Mouse (Mus musculus) embryonic fibroblast, embryonic 13.5 days (primary cell): Measurements from ENCODE around the gene Hnrnpf.

ENCODE experiments used
- CTCF ChIP-seq: IDR thresholded peaks from 2 replicates; pipeline ENCODE4 v1.5.1; 2011; ENCODE audit warnings: mild to moderate bottlenecking, control low read depth, low read length, moderate library complexity, borderline replicate concordance; ENCODE audit not compliant: insufficient read depth
- POLR2A ChIP-seq: IDR thresholded peaks from 2 replicates; pipeline ENCODE4 v1.6.1; 2011; ENCODE audit warnings: low read depth, mild to moderate bottlenecking, control low read depth, low read length, moderate library complexity

DNA sequence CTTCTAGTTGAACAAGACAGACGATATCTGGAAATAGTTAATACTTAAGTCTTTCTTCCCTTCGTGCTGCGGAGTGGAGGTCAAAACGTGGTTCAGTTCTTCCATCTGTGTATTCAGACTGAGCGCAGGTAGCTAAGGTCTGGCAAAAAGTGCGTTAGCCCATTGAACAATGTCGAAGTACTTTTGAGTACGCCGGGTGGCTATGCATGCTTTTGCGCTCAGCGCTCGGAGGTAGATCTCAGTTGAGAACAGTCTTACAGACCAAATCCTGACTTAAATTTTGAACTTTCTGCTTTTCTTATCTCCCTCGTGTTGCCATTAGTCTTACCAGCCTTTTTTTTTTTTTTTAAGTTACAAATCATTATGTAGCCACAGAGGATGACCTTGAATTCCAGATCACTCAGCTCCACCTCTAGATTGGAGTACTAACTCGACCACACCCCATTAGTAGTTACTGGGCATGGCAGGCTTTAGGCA is 8.3 kb downstream of the Hnrnpf start:
- TF ChIP-seq POLR2A (no peak), CTCF (no peak)
